Mouse (Mus musculus) midbrain, embryonic 10.5 days (tissue): ENCODE measurements around the gene Higd2a. TPM values are rescaled to one million over a fixed set of nuclear protein-coding genes. Genes with fewer than 3 reads are reported as not detected.
A peak's percentile ranks its signal among the peaks of the same experiment; 100 is the strongest.
"Not testable (repeated sequence)": the region's sequence is repeated elsewhere in the genome, so short reads cannot be mapped to it uniquely, and the experiment has no call there.

Experiments used
- DNase-seq: peaks from one replicate; pipeline ENCODE4 v3.0.0-alpha.2; 2017; ENCODE audit warnings: low spot score
- H3K27ac ChIP-seq: fragments of 300-500 bp; sonication (generic); replicated peaks from 2 replicates; pipeline ENCODE4 v1.5.1; 2016; ENCODE audit warnings: mild to moderate bottlenecking
- H3K27me3 ChIP-seq: fragments of 300-500 bp; sonication (generic); 2 replicates; pipeline ENCODE4 v1.6.1; 2016; ENCODE audit warnings: low read depth, mild to moderate bottlenecking; ENCODE audit not compliant: poor library complexity, severe bottlenecking
- H3K36me3 ChIP-seq: fragments of 300-500 bp; sonication (generic); 2 replicates; pipeline ENCODE4 v1.6.1; 2016; ENCODE audit warnings: mild to moderate bottlenecking, moderate library complexity
- H3K4me1 ChIP-seq: fragments of 300-500 bp; sonication (generic); 2 replicates; pipeline ENCODE4 v1.6.1; 2016
- H3K4me3 ChIP-seq: fragments of 300-500 bp; sonication (generic); 2 replicates; pipeline ENCODE4 v1.5.1; 2016; ENCODE audit warnings: mild to moderate bottlenecking, moderate library complexity
- H3K9me3 ChIP-seq: fragments of 300-500 bp; sonication (generic); replicated peaks from 2 replicates; pipeline ENCODE4 v1.6.1; 2016; ENCODE audit warnings: mild to moderate bottlenecking
- WGBS: fragments of 180-500 bp; shearing (Covaris S2); methylation state at CpG from one replicate; pipeline ENCODE4 v1.1.7; 2016; 5-methylcytosine and 5-hydroxymethylcytosine counted together
- polyA plus RNA-seq: library from polyadenylated mRNA; unstranded; fragments of >200 nt; fragmentation: Nextera tagmentation; extraction: Ambion mirVana; gene quantifications from 2 replicates; pipeline ENCODE4 v1.2.1, GENCODE M21; 2016

Higd2a gene
- polyA plus RNA-seq, 1 experiment from 2014 or later: 156 TPM

DNA sequence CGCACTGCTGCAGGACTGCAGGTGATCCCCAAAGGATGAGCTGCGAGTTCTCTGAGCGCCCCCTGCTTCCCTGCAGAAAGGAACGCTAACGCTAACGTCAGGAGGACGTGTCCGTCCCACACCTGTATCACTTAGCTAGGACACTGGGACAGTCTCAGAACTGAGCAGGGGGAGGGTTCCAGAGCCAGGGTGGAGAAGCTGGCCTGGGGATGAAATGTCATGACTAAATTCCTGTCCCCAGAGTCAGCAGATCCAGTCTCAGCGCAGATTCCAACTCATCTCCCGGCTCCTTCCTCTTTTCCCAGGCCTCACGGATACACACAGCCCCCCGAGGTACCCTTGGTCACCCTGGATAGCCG lies 20.6 kb downstream of the Higd2a start:
- 4% methylated on average over 13 of the region's 13 CpGs for WGBS
- Histone ChIP-seq H3K27me3 (peaks cover 51% of the 10 kb centered on the region), H3K4me1 (peaks cover 28% of the 10 kb centered on the region), H3K4me3 (peak overlapping the region; percentile 65), H3K27ac (peak overlapping the region; percentile 61), H3K9me3 (no peaks in the 10 kb centered on the region), H3K36me3 (no peaks in the 10 kb centered on the region)
- no peak for DNase-seq

DNA sequence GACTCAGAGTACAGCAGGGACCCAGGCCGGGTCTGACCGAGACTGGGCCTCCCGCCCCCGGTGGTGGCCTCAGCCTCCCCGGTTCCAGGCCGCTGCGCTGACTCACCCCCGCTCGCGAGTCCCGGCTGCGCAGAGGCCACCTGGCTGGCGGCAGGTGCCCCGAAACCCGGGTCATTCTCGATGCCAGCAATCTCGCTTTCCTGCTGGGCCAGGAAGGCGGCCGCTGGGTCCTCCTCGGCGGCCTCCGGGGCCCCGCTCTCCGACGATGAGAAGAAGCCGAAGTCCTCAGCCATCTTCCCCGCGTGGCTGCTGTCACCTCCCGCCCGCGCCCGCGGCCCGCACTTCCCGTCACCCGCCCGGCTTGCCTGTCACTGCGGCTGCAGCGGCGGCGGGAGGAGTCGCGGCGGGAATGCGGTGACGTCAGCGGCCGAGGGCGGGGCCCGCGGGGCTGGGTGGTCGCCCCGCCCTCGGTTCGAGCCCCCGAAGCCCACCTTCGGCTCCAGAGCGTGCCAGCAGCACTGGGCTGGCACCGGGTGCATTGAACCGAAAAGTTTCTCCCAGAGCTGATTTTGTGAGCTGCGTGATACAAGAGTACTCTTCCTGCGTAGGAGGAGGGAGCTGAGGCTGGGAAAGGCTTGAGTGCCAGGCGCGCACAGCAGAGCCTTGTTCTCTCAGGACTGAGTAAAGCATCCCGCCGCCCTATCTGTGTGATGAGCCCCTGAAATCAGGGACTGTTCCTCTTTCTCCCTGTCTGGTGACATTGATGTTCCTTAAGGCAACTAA lies 21.2 kb downstream of the Higd2a start, which contains the start of gene Cltb:
TSS of gene Cltb (minus strand) at position 373 of the 783 bp plus-strand sequence.
- H3K27me3 ChIP-seq: peaks cover 45% of the 10 kb centered on the region

DNA sequence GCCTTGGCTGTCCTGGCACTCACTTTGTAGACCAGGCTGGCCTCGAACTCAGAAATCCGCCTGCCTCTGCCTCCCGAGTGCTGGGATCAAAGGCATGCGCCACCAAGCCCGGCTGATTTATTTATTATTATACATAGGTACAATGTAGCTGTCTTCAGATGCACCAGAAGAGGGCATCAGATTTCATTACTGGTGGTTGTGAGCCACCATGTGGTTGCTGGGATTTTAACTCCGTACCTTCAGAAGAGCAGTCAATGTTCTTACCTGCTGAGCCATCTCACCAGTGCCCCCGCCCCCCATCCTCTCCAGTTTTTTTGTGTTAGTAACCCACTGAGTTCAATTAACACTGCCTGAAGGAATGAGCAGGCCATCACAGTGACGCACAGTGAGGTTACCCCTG lies 23.1 kb downstream of the Higd2a start:
- H3K4me1 ChIP-seq: peaks cover 28% of the 10 kb centered on the region
- not testable (repeated sequence) for H3K9me3 ChIP-seq, H3K4me3 ChIP-seq, DNase-seq, H3K36me3 ChIP-seq, H3K27ac ChIP-seq
- peaks cover 29% of the 10 kb centered on the region for H3K27me3 ChIP-seq
- 90% methylated on average over 8 of the region's 8 CpGs for WGBS

More for the DNA sequence above, 21.2 kb downstream of the Higd2a start, which contains the start of gene Cltb:
- WGBS: under 1% methylated on average over 66 of the region's 66 CpGs
- Histone ChIP-seq H3K4me3 (peak within 1 kb of the TSS; percentile 65), H3K4me1 (peaks cover 28% of the 10 kb centered on the region), H3K9me3 (no peaks in the 10 kb centered on the region), H3K36me3 (no peaks in the 10 kb centered on the region), H3K27ac (peak within 1 kb of the TSS; percentile 61)
- peak; percentile 85 for DNase-seq

DNA sequence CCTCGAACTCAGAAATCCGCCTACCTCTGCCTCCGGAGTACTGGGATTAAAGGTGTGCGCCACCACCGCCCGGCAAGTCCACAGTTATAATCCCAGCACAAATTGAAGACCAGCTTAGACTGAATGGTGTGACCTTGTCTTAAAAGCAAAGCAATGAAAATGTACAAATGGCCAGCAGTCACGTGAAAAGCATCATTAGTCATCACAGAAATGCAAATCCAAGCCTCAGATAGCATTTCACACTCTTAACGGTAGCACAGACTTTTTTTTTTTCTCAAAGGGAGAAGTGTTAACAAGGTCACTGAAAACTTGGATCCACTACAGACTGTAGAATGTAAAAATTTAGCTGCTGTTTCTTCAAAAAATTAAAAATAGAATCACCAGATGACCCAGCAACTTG lies 26.3 kb downstream of the Higd2a start:
- DNase-seq: no peak
- 83% methylated on average over 8 of the region's 8 CpGs for WGBS

DNA sequence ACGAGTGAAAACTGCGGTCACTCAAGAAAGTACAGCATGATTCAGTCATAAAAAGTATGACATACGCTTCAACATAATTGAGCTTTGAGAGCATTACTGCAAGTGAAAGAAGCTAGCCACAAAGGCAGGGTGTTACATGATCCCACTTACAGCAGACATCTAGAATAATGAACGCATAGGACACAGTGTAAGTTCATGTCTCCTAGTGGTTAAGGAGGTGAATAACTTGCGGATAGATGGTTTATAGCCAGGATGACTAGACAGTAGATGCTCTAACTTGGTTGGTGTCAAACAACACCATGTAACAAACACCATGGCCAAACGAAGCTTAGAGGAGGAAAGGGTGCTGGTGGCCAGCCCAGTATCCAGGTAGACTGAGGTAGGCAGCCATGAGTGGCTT lies 27.0 kb downstream of the Higd2a start:
- 75% methylated on average over 6 of the region's 6 CpGs for WGBS
- H3K4me1 ChIP-seq: no peaks in the 10 kb centered on the region
- no peaks in the 10 kb centered on the region for H3K27me3 ChIP-seq
- H3K4me3 ChIP-seq: no peak overlapping the region
- H3K27ac ChIP-seq: no peak overlapping the region
- no peaks in the 10 kb centered on the region for H3K36me3 ChIP-seq
- H3K9me3 ChIP-seq: no peaks in the 10 kb centered on the region
- DNase-seq: no peak

More for the DNA sequence above, 26.3 kb downstream of the Higd2a start:
- H3K27me3 ChIP-seq: no peaks in the 10 kb centered on the region
- H3K4me3 ChIP-seq: no peak overlapping the region
- H3K27ac ChIP-seq: no peak overlapping the region
- H3K9me3 ChIP-seq: no peaks in the 10 kb centered on the region
- H3K36me3 ChIP-seq: no peaks in the 10 kb centered on the region
- H3K4me1 ChIP-seq: peaks cover 5% of the 10 kb centered on the region

DNA sequence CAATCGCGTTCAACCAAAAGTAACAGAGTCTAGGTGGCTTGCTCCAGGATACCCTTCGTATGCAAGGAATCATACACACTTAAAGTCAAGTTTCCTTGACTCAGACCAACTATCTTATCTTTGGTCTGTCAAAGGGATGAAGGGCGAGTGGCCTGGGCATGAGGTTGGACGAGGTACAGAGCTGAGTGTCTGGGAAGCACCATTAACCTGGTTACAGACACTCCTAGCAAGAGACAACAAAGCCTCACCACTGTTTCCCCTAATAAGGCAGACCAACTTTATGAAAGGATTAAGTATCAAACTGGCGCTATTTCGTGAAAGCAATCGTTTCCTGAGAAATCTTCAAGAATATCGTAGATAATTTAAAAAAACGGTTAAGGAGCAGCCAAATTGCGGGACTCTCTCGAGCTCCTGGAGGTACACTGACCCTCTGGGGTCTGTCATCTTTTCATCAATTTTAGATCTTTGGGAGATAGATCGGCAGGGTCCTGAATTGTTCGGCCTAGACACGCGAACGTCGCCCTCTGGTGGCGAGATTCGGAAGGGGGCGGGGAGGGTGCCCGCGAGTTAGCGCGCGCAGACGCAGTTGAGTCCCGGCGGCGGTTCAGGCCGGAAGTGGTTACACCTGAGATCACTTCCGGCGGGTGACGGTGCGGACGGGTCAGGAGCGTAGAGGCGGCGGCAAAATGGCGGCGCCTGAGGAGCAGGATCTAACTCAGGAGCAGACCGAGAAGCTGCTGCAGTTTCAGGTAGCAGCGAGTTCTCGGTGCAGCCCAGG lies 31.3 kb downstream of the Higd2a start, which contains the start of gene Faf2:
TSS of gene Faf2 (plus strand) at position 630 of the 778 bp plus-strand sequence.
- no peaks in the 10 kb centered on the region for H3K27me3 ChIP-seq
- H3K27ac ChIP-seq: peak within 1 kb of the TSS; percentile 98
- H3K4me1 ChIP-seq: peaks cover 24% of the 10 kb centered on the region
- WGBS: 12% methylated on average over 44 of the region's 44 CpGs
- peak within 1 kb of the TSS; percentile 97 for H3K4me3 ChIP-seq
- H3K9me3 ChIP-seq: no peaks in the 10 kb centered on the region
- H3K36me3 ChIP-seq: peaks cover 19% of the 10 kb centered on the region
- DNase-seq: peak; percentile 99

DNA sequence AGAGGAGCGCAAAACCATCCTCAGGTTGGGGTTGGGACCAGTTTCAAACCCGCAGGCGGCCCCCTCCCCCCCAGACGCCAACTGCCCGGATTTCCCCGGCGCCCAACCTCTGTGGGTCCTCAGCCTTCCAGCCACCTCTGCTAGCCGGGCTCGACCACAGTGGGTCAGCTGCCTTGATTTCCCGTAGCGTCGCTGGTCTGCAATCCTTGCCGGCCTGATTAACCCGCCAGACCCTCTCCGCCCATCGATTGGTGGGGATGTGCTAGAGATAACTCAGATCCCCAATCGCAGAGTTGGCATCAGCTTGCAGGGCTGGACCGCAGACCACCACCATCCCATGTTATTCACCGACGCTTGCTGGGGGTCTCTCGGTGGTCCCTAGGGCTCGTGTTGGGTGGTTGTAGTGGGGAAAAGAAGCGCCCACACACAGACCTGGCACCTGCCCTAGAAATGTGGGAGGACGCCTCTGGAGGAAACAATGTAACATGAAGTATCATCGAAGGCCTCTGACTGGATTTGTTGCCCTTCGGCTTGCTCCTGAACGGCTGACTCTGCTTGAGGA lies 32.0 kb downstream of the Higd2a start:
- H3K9me3 ChIP-seq: no peaks in the 10 kb centered on the region
- DNase-seq: no peak
- H3K36me3 ChIP-seq: peaks cover 25% of the 10 kb centered on the region
- no peaks in the 10 kb centered on the region for H3K27me3 ChIP-seq
- WGBS: 3% methylated on average over 27 of the region's 27 CpGs
- H3K27ac ChIP-seq: peak overlapping the region; percentile 98
- peaks cover 24% of the 10 kb centered on the region for H3K4me1 ChIP-seq
- peak overlapping the region; percentile 97 for H3K4me3 ChIP-seq

DNA sequence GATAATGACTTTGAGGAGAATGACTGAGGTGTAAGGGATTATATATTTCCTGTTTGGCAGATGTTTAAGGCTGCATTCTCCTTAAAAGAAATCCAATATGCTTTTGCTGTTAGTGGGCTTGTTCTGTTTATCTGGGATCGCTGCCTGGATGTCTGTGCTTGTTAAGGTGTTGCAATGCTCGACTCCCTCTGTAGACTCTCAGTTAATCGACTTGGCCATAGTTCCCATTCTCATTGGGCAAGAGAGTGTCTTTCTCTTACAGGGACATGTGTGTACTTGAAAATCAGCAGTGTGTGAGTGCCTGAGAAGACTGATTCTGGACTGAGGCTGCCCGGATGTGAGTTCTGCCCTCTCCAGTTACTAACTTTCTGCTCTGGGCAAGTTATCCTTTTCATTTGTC lies 39.1 kb downstream of the Higd2a start:
- Histone ChIP-seq H3K9me3 (no peaks in the 10 kb centered on the region), H3K4me1 (0 out of 2 replicates have a peak, but pooled peaks cover 5% of the 10 kb centered on the region), H3K36me3 (peaks cover 73% of the 10 kb centered on the region), H3K4me3 (no peak overlapping the region), H3K27ac (no peak overlapping the region), H3K27me3 (no peaks in the 10 kb centered on the region)
- DNase-seq: no peak
- WGBS: 89% methylated on average over 4 of the region's 4 CpGs

DNA sequence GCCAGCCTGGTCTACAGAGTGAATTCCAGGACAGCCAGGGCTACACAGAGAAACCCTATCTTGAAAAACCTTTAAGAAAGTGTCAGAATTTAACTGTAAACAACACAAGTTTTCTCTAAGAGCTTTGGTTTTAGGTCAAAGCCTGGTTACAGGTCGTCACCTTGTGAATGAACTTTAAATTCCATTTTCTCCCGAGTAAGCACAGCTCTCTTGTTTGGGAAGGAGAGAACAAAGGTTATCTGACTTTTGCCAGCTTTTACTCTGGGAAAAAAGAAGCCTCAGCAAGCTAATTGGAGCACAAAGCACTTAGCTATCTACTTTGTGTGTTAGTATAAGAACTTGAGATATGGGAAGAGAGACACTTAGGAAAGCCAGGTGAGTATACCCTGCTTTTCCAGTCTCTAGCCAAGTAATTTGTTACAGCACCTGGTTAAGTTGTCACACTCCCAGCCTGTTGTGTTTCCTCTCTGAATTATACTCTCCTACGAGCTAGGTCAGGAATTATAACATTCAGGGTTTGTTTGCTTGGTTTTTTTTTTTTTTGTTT lies 42.8 kb downstream of the Higd2a start:
- Histone ChIP-seq H3K9me3 (no peaks in the 10 kb centered on the region), H3K36me3 (peaks cover 77% of the 10 kb centered on the region), H3K4me1 (no peaks in the 10 kb centered on the region), H3K27ac (no peak overlapping the region), H3K4me3 (no peak overlapping the region), H3K27me3 (no peaks in the 10 kb centered on the region)
- no peak for DNase-seq
- 84% methylated on average over 3 of the region's 3 CpGs for WGBS

DNA sequence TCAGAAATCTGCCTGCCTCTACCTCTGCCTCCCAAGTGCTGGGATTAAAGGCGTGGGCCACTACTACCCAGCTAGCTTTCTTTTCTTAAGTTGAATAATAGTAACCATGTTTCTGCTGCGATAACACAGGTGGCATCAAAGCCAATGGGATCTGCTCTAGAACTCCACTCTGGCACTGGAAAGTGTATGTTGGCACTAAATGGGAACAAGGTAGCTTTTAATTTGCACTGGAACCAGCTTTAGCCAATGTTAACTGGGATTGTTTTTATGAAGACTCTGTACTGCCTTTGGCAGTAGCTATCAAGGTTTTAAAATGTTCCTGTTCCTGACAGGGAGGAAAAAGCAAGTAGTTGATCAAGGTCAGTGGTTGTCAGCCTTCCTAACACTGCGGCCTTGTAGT lies 45.0 kb downstream of the Higd2a start:
- Histone ChIP-seq H3K9me3 (no peaks in the 10 kb centered on the region), H3K27ac (no peak overlapping the region), H3K4me1 (no peaks in the 10 kb centered on the region), H3K27me3 (no peaks in the 10 kb centered on the region), H3K36me3 (peaks cover 90% of the 10 kb centered on the region), H3K4me3 (no peak overlapping the region)
- no peak for DNase-seq
- WGBS: 94% methylated on average over 3 of the region's 3 CpGs
